Mouse (Mus musculus): ENCODE measurements around the gene Grin1.

The Grin1 gene

GRCm38 (mm10) chr2:25252331-25252730 is 66.7 kb downstream of the Grin1 start:
- DNase-seq: no peak

GRCm38 (mm10) chr2:25246183-25247072 is 72.6 kb downstream of the Grin1 start, which contains the start of gene AL732309.1:
Gene AL732309.1 (minus strand): TSS chr2:25246863.
- DNase-seq: no peak

- no peak for DNase-seq
These were observed 74.8 kb downstream of the Grin1 start for GRCm38 (mm10) chr2:25244144-25244543.

GRCm38 (mm10) chr2:25243342-25243741 is 75.6 kb downstream of the Grin1 start:
- no peak for DNase-seq

- peak; percentile 59 for DNase-seq
These were observed 76.9 kb downstream of the Grin1 start, which contains the start of the genes Rnf208 and Cysrt1 for GRCm38 (mm10) chr2:25242101-25242506. Gene Rnf208 (plus strand): TSS chr2:25242255. Gene Cysrt1 (minus strand): TSS chr2:25242452.

GRCm38 (mm10) chr2:25241438-25241775 is 77.6 kb downstream of the Grin1 start:
- DNase-seq: no peak
